Mouse (Mus musculus) hindbrain, embryonic 15.5 days (tissue): ENCODE results near the gene Olfr325. TPM values are rescaled to one million over a fixed set of nuclear protein-coding genes. Genes with fewer than 3 reads are reported as not detected.
"Not testable (repeated sequence)": the region's sequence is repeated elsewhere in the genome, so short reads cannot be mapped to it uniquely, and the experiment has no call there.

ENCODE experiments used
- ATAC-seq: fragments of 200-750 bp; cut with Nextera tagmentation; 2 replicates; pipeline ENCODE4 v1.8.0; 2017; ENCODE audit warnings: low read depth, moderate number of reproducible peaks, moderate TSS enrichment; ENCODE audit not compliant: low FRiP score
- H3K27ac ChIP-seq: fragments of 300-500 bp; sonication (generic); replicated peaks from 2 replicates; pipeline ENCODE4 v1.5.1; 2015; ENCODE audit warnings: mild to moderate bottlenecking, inconsistent platforms
- H3K27me3 ChIP-seq: fragments of 300-500 bp; sonication (generic); 2 replicates; pipeline ENCODE4 v1.6.1; 2015; ENCODE audit warnings: control low read depth, inconsistent platforms
- H3K36me3 ChIP-seq: fragments of 300-500 bp; sonication (generic); 2 replicates; pipeline ENCODE4 v1.6.1; 2015; ENCODE audit warnings: control low read depth, inconsistent platforms
- H3K4me1 ChIP-seq: fragments of 300-500 bp; sonication (generic); replicated peaks from 2 replicates; pipeline ENCODE4 v1.6.1; 2015; ENCODE audit warnings: control low read depth, inconsistent platforms
- H3K4me2 ChIP-seq: fragments of 300-500 bp; sonication (generic); 2 replicates; pipeline ENCODE4 v1.6.1; 2015; ENCODE audit warnings: moderate library complexity, mild to moderate bottlenecking, inconsistent platforms
- H3K4me3 ChIP-seq: fragments of 300-500 bp; sonication (generic); 2 replicates; pipeline ENCODE4 v1.5.1; 2015; ENCODE audit warnings: mild to moderate bottlenecking, inconsistent platforms
- H3K9ac ChIP-seq: fragments of 300-500 bp; sonication (generic); 2 replicates; pipeline ENCODE4 v1.6.1; 2015; ENCODE audit warnings: inconsistent platforms
- H3K9me3 ChIP-seq: fragments of 300-500 bp; sonication (generic); 2 replicates; pipeline ENCODE4 v1.6.1; 2016; ENCODE audit warnings: control low read depth, inconsistent platforms
- WGBS: fragments of 180-500 bp; shearing (Covaris S2); methylation state at CpG from one replicate; pipeline ENCODE4 v1.1.7; 2015; 5-methylcytosine and 5-hydroxymethylcytosine counted together
- polyA plus RNA-seq: library from polyadenylated mRNA; unstranded; fragments of >200 nt; fragmentation: Nextera tagmentation; extraction: Ambion mirVana; gene quantifications from 2 replicates; pipeline ENCODE4 v1.2.1, GENCODE M21; 2015

Gene Olfr325
- not detected in 2 replicates for polyA plus RNA-seq

- H3K36me3 ChIP-seq, result no peaks in the 10 kb centered on the region
Measured at GRCm38 (mm10) chr11:58577430-58577829, at the start of gene Olfr325. Olfr325 (plus strand) TSS chr11:58577730.

DNA sequence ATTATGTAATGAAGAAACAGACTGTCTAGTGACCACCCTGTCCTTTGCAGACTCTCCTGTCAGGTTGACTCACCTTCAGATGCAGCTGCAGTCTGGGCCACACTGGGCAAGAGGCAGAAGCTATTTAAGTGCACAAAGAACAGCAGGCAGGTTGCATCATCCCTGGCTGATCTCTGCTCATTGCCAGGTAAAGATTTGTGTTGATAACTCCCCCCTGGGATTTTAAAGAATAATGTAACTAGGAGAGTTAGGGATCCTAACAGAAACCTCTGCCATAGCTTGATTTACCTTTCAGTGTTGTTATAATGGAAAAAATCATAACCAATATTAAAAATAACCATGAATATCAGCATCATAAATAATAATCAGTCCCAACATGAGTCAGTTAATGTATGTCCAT, 42.8 kb upstream of the Olfr325 start, which contains the start of gene Olfr330:
Gene Olfr330, minus strand, starts transcription at position 101 of the 400 bp plus-strand sequence.
- not testable (repeated sequence) for H3K36me3 ChIP-seq, ATAC-seq, H3K9ac ChIP-seq, H3K4me1 ChIP-seq, H3K4me2 ChIP-seq, H3K27me3 ChIP-seq, H3K9me3 ChIP-seq, H3K4me3 ChIP-seq, H3K27ac ChIP-seq

More at GRCm38 (mm10) chr11:58577430-58577829, at the start of gene Olfr325:
- Histone ChIP-seq H3K4me2 (no peak within 1 kb of the TSS), H3K9me3 (no peaks in the 10 kb centered on the region), H3K27me3 (no peaks in the 10 kb centered on the region), H3K4me1 (no peaks in the 10 kb centered on the region), H3K27ac (no peak within 1 kb of the TSS), H3K9ac (no peak within 1 kb of the TSS), H3K4me3 (no peak within 1 kb of the TSS)
- WGBS, result 89% methylated on average over 1 of the region's 1 CpGs
- ATAC-seq, result no peak

DNA sequence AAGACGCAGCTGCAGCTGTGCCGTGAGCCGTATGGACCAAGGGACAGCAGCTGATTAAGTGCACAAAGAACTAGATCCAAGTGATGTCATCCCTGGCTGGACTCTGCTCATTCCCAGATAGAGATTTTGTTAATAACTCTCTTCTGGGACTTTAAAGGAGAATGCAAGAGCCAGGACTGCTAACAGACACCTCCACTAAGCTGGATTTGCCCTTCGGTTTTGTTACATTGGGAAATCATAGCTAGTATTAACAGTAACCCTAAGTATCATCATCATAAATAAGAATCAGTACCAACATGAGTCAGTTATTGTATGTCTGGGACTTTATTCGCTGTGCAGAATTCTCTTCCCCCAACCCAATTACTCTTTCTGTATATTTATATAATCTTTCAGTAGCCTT, 31.2 kb upstream of the Olfr325 start, which contains the start of gene Olfr329-ps:
Gene Olfr329-ps, minus strand, starts transcription at position 101 of the 400 bp plus-strand sequence.
- no peak for ATAC-seq
- Histone ChIP-seq H3K4me3 (no peak within 1 kb of the TSS), H3K4me1 (no peaks in the 10 kb centered on the region), H3K27me3 (no peaks in the 10 kb centered on the region), H3K36me3 (no peaks in the 10 kb centered on the region), H3K9ac (no peak within 1 kb of the TSS), H3K27ac (no peak within 1 kb of the TSS), H3K4me2 (no peak within 1 kb of the TSS), H3K9me3 (no peaks in the 10 kb centered on the region)
- 81% methylated on average over 5 of the region's 5 CpGs for WGBS

DNA sequence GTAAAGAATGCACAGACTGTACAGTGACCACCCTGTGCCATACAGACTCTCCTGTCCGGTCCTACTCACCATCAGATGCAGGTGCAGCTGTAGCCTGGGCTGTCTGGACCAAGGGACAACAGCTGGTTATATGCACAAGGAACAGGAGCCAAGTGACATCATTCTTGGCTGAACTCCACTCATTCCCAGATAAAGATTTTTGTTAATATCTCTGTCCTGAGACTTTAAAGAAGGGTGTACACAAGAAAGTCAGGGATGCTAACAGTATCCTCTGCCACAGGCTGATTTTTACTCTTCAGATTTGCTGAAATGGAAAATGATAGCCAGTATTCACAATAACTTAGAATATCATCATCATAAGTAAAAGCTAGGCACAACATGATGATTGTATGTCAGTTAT, 22.0 kb upstream of the Olfr325 start, which contains the start of gene Olfr328:
Gene Olfr328, minus strand, starts transcription at position 101 of the 400 bp plus-strand sequence.
- Histone ChIP-seq H3K4me3 (no peak within 1 kb of the TSS), H3K27me3 (no peaks in the 10 kb centered on the region), H3K27ac (no peak within 1 kb of the TSS), H3K9ac (no peak within 1 kb of the TSS), H3K4me1 (no peaks in the 10 kb centered on the region), H3K36me3 (no peaks in the 10 kb centered on the region), H3K9me3 (no peaks in the 10 kb centered on the region), H3K4me2 (no peak within 1 kb of the TSS)
- no peak for ATAC-seq
- 78% methylated on average over 1 of the region's 1 CpGs for WGBS

GRCm38 (mm10) chr11:58570405-58570804, 7.1 kb upstream of the Olfr325 start, which contains the start of gene Olfr224:
Olfr224 (minus strand) TSS chr11:58570553.
- 74% methylated on average over 5 of the region's 5 CpGs for WGBS
- no peak within 1 kb of the TSS for H3K27ac ChIP-seq
- no peak for ATAC-seq
- H3K9ac ChIP-seq, result no peak within 1 kb of the TSS
- no peaks in the 10 kb centered on the region for H3K9me3 ChIP-seq
- no peaks in the 10 kb centered on the region for H3K36me3 ChIP-seq
- H3K4me3 ChIP-seq, result no peak within 1 kb of the TSS
- no peaks in the 10 kb centered on the region for H3K27me3 ChIP-seq
- no peak within 1 kb of the TSS for H3K4me2 ChIP-seq
- no peaks in the 10 kb centered on the region for H3K4me1 ChIP-seq

DNA sequence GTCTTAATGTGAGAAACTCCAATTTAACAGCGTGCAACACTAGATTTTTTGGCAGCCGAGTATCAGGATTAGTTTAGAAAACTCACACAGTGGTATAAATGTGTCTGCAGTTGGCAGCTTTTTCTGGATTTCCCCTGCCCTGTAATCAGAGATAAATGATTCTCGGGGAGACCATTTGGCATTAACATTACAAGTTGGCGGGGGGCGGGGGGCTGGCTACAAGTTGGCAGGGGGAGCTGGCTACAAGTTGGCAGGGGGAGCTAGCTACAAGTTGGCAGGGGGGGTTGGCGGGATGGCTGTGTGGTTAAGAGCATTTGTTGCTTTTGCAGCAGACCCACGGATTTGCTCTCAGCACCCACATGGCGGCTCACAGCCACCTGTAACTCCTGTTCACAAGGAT, 1.1 kb downstream of the Olfr325 start:
- Histone ChIP-seq H3K4me3 (no peak overlapping the region), H3K27me3 (no peaks in the 10 kb centered on the region), H3K9ac (no peak overlapping the region), H3K27ac (no peak overlapping the region), H3K4me2 (no peak overlapping the region), H3K9me3 (no peaks in the 10 kb centered on the region), H3K36me3 (no peaks in the 10 kb centered on the region), H3K4me1 (no peaks in the 10 kb centered on the region)
- WGBS, result 76% methylated on average over 8 of the region's 8 CpGs
- no peak for ATAC-seq

- H3K36me3 ChIP-seq, result no peaks in the 10 kb centered on the region
- H3K27ac ChIP-seq, result no peak overlapping the region
- H3K4me3 ChIP-seq, result no peak overlapping the region
- 67% methylated on average over 7 of the region's 7 CpGs for WGBS
- no peaks in the 10 kb centered on the region for H3K27me3 ChIP-seq
- H3K9me3 ChIP-seq, result no peaks in the 10 kb centered on the region
- no peak overlapping the region for H3K9ac ChIP-seq
- ATAC-seq, result no peak
- 0 out of 2 replicates have a peak, but pooled peaks cover 4% of the 10 kb centered on the region for H3K4me1 ChIP-seq
- no peak overlapping the region for H3K4me2 ChIP-seq
Measured at GRCm38 (mm10) chr11:58587898-58588348, 10.4 kb downstream of the Olfr325 start.

DNA sequence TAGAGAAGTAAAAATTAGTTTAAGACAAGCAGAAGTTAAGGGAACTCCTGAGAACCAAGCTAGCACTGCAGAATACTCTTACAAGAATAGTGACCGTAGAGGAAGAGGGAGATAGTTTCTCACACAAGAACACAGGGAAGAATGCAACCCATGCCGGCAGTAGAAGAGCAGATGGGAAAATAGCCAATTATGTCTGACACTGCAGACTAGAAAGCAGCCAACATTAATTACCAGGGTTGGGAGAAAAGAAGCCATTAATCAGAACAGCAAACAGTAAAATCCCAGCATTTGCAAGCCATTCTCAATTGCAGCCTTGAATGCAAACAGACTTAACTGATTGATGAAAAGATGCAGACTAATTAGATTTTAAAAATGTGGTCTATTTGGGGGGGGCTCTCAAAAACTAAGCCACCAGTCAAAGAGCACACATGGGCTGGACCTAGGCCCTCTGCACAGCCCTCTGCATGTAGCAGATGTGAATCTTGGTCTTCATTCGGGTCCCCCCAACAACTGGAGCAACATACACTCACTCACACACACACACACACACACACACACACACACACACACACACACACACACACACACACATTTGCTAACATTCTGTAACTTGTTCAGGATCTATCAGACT, 11.2 kb downstream of the Olfr325 start:
- no peak overlapping the region for H3K4me3 ChIP-seq
- no peaks in the 10 kb centered on the region for H3K9me3 ChIP-seq
- no peak overlapping the region for H3K27ac ChIP-seq
- H3K27me3 ChIP-seq, result no peaks in the 10 kb centered on the region
- H3K4me1 ChIP-seq, result 0 out of 2 replicates have a peak, but pooled peaks cover 4% of the 10 kb centered on the region
- ATAC-seq, result no peak
- no peaks in the 10 kb centered on the region for H3K36me3 ChIP-seq
- H3K9ac ChIP-seq, result no peak overlapping the region
- no peak overlapping the region for H3K4me2 ChIP-seq
- WGBS, result 31% methylated on average over 3 of the region's 3 CpGs

DNA sequence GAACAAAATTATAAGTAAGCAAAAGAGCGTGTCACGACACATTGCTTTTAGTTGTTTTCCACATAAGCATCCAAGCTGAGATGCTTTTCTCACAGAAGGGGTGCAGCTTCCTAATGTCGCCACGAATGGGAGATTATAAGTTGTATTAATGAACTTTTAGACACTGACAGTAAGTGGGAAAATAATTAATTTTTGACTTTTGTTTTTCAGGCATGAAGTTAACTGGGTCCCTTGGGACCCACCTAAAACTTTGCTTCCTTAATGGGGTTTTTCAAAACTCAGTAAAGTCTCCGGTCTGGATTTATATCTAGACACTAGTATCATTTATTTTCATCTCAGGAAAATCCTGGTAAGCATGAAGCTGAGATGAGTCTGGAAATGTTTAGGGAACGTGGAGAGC, 17.3 kb downstream of the Olfr325 start, which contains the start of gene Olfr324:
Gene Olfr324, plus strand, starts transcription at position 301 of the 400 bp plus-strand sequence.
- Histone ChIP-seq H3K9me3 (no peaks in the 10 kb centered on the region), H3K9ac (no peak within 1 kb of the TSS), H3K4me2 (no peak within 1 kb of the TSS), H3K36me3 (no peaks in the 10 kb centered on the region), H3K27ac (no peak within 1 kb of the TSS), H3K4me3 (no peak within 1 kb of the TSS), H3K27me3 (no peaks in the 10 kb centered on the region), H3K4me1 (no peaks in the 10 kb centered on the region)
- no peak for ATAC-seq
- WGBS, result 85% methylated on average over 6 of the region's 6 CpGs

DNA sequence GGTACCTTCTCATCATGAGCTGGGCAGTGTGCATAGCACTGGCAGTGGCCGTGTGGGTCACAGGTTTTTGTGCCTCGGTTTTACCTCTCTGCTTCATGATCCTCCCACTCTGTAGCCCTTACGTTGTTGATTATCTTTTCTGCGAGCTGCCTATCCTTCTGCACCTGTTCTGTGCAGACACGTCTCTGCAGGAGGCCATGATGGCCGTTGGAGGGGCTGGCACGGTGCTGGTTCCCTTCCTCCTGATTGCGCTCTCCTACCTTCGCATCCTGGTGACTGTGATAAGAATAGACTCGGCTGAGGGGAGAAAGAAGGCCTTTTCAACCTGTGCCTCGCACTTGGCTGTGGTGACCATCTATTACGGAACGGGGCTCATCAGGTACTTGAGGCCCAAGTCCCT, 20.3 kb downstream of the Olfr325 start:
- Histone ChIP-seq H3K4me2 (no peak overlapping the region), H3K36me3 (no peaks in the 10 kb centered on the region), H3K27ac (no peak overlapping the region), H3K4me1 (no peaks in the 10 kb centered on the region), H3K9ac (no peak overlapping the region), H3K9me3 (no peaks in the 10 kb centered on the region), H3K4me3 (no peak overlapping the region), H3K27me3 (no peaks in the 10 kb centered on the region)
- ATAC-seq, result no peak
- WGBS, result 87% methylated on average over 13 of the region's 13 CpGs

- Histone ChIP-seq H3K27me3 (no peaks in the 10 kb centered on the region), H3K4me2 (no peak overlapping the region), H3K9me3 (no peaks in the 10 kb centered on the region), H3K27ac (no peak overlapping the region), H3K9ac (no peak overlapping the region), H3K36me3 (no peaks in the 10 kb centered on the region), H3K4me1 (no peaks in the 10 kb centered on the region), H3K4me3 (no peak overlapping the region)
- no peak for ATAC-seq
Measured at GRCm38 (mm10) chr11:58602062-58602461, 24.5 kb downstream of the Olfr325 start.

DNA sequence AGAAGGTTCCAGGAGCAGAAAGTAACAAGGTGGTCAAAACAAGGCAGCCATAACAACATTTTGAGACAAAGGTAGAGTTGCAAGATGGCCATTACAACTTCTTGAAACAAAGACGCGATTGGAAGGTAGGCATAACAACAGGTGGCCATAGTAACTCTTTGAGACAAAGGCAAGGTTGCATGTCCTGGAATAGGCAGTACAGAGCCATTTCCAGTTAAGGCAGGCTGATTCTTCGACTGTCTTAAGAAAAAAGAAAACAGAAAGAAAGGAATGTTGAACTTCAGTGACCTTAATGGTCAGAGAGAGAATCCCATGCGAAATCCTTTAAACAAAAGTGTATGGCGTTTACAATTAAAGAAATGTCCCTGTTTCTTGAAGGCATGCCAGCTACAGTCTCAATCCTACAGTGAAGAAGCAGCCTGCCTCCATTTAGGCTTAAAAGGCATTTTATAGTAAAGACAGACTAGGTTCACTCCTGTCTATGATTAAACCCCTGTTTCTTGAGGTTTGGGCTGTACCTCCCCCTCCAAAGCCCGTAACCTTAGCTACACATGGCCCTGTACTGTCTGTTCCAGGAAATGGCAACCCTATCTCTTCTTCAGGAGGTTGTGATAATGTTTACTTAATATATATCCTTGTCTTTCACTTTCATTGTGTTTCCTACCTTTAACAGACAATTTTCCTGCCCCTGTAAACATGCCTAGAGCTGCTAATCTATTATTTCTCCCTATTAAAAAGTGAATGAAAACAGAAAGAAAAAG, 25.4 kb downstream of the Olfr325 start:
- Histone ChIP-seq H3K27ac (no peak overlapping the region), H3K4me3 (no peak overlapping the region), H3K9me3 (no peaks in the 10 kb centered on the region), H3K9ac (no peak overlapping the region), H3K4me1 (no peaks in the 10 kb centered on the region), H3K4me2 (no peak overlapping the region), H3K27me3 (no peaks in the 10 kb centered on the region), H3K36me3 (no peaks in the 10 kb centered on the region)
- ATAC-seq, result no peak
- 81% methylated on average over 6 of the region's 6 CpGs for WGBS
